Mouse (Mus musculus) frontal cortex, postnatal 25 days (tissue): ENCODE measurements around the gene Sirpa.

ENCODE experiments used
- DNase-seq, 2 experiments: peaks; one replicate each; pipeline ENCODE4 v3.0.0; 2022; ENCODE audit warnings: low spot score in 2 of 2

Sirpa gene

GRCm38 (mm10) chr2:129605816-129606215 is 13.2 kb downstream of the Sirpa start:
- no peak for DNase-seq

DNA sequence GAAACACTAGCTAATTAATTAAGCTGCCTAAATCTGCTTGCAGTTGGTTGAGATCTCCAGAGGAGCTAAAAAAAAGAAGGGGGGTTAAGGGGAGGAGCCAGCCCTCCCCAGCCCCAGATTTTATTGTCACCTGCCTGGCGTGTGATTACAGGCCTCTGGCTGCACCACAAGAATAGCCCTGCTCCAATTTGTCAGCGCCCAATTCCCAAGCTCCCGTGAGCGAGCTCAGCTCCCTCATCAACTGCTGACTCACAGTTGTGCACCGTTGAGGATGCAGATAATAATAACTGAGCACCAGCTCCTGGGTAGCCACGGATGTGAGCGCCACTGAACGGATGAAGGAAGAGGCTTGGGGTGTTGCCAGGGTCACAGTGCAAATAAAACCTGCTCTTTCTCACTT is 13.6 kb downstream of the Sirpa start:
- DNase-seq = no peak

- DNase-seq = no peak
These were observed 14.3 kb downstream of the Sirpa start for GRCm38 (mm10) chr2:129606899-129607298.

GRCm38 (mm10) chr2:129613971-129614370 is 21.3 kb downstream of the Sirpa start:
- DNase-seq = no peak

GRCm38 (mm10) chr2:129614482-129615185 is 22.0 kb downstream of the Sirpa start:
- no peak for DNase-seq

- DNase-seq = peak in 1 of 2 experiments; percentile 1
These were observed 27.5 kb downstream of the Sirpa start for GRCm38 (mm10) chr2:129620148-129620547.

DNA sequence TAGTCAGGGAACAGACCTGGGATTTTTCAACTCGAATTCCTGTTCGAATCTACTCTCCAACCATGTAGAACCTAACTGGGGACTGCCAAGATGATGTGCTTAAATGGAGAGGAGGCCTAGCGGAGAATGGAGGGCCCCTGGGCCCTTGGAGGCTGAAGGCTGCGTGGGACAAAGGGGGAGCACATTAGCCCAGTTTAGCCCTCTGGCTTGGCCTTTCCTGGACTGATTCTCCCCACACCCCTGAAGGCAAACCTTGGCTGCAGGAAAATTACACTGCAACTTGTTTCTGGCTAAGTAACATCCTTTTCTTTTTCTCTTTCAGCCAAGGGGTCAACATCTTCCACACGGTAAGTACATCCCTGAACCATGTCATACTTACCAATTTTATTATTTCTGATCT is 28.2 kb downstream of the Sirpa start:
- no peak for DNase-seq

DNA sequence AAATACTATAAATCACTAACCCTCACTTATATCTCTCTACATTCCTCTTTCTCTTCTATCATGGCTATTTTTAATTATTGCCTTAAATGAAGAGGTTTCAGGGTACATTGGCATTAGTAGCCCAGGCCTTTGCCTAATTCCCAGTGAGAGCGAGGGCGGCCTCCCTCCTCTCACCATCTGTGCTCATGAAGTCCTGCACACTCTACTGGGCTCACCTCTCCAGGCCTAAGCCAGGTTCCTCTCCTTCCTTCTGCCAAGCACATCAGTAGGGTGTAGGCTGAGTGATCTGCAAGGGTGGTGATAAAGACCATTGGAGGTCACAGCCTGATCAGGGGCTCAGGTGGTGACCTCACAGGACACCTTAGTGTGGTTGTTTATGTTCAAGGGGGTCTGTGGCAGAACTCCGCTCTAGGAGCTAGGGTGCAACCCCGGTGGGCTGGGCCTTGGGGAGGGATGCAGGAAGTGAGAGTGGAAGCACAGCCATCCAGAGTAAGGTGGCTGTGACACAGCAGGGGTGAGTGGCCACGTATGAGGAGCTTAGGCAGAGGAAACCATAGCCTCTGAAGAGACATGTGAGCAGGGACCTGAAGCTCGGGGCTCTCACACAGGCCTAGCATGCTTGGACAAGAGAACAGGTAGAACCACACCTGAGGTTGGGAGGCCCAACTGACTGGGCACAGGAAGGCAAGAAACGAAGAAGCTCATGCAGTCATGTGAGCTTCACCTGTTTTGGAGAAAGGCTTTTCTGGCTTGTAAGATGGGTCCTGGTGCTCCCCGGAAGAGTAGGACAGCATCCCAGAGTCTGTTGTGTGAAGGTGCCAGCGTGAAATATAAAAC is 29.2 kb downstream of the Sirpa start:
- peak in 1 of 2 experiments; percentile 2 for DNase-seq

- peak in 1 of 2 experiments; percentile 2 for DNase-seq
These were observed 30.3 kb downstream of the Sirpa start for GRCm38 (mm10) chr2:129622918-129623317.

GRCm38 (mm10) chr2:129623771-129624170 is 31.1 kb downstream of the Sirpa start:
- DNase-seq = no peak

DNA sequence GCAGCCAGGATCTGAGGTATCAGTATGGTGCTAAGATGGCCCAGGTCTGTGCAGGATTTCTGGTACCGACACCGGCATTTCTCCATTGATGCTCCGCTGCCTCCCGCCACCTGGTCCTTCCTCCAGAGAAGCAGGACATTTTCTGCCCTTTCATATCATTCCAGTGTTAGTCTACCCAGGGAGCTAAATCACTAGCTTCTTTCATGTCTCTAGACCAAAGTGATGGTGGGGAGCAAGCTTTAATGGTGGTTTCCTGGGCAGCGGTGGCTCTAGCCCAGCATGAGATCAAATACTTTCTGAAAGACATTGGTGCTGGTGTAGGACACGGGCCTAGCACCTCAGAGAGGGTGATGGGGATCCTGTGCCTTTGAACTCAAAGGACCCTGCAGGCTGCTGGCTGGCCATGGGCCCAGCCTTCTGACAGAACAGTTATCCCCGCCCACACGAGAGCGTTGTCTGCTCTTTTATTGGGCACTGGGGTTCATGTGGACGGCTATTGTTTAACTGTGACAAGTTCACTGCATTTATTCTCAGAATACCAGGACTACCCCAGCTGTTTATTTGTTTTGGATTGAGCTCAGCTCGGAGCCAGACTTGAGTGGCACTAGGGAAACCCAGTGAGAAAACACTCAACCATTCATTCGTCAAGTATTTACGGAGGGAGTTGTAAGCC is 31.7 kb downstream of the Sirpa start:
- peak in 1 of 2 experiments; percentile 17 for DNase-seq

DNA sequence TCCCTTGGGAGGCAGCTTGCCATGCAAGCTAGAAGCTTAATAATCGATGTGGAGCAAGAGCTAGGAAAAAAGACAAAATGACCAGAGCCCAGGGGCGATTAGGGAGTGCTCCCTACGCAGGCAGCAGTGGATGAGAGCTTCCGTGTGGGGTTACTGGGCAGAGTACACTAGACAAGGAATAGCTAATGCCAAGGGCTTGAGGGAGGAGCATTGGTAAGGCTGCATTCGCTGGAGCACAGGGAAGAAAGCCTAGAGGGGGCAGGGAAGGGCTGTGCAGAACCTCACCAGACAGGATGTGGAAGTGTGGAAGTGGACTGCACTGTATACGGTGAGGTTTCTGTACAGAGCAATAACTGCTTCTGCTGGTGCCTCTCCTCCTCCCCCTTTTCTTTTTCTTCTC is 32.3 kb downstream of the Sirpa start:
- DNase-seq = no peak

DNA sequence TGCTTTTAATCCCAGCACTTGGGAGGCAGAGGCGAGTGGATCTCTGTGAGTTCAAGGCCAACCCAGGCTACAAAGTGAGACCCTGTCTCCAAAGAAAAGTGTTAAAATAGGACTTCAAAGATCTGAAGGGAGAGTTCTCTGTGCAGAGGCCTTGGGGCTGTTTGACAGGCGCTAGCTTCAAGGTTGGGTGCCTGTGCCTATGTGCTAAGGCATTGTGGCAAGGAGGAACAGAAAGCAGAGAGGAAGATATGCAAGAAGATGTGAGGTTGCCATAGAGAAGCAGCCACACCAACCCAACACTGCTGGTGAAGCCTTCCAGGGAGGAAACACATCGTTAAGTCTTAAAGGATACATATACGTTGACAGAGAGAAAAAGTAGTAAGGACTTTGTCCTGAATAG is 33.2 kb downstream of the Sirpa start:
- DNase-seq = no peak

DNA sequence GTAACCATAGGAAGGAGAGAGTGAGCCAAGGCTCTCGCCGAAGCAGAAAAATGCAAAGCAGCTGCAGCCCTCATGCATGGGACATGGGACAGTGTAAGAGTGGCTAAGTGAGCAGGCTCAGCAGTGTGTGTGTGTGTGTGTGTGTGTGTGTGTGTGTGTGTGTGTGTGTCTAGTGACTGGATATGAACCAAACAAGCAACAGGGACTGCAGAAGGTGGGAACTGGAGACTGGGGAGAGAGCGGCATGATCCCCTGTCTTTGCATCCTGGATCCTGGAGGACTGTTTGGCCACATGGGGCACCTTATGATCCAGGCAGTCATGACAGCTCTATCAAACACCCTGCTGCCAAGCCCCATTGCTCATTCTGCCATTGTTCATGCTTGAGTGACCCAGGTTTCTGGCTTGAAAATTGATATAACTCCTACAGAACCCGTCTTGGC is 34.0 kb downstream of the Sirpa start:
- no peak for DNase-seq

DNA sequence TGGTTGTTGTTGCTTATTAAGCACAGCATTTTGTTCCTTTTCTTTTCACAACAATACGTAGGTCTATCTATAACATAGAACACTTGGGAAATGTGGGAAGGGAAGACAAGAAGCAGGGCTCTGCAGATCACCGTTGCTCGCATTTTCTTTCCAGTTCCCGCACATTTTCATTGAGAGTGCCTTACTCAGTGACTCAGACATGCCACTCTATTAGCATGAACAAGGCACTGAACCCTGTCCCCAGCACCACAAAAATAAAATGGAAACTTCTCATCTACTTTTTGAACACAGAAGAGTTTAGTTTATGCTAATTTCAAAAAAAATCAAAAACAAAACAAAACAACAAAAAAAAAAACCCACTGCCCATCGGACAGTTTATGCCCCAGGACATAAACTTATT is 34.5 kb downstream of the Sirpa start:
- DNase-seq = no peak

GRCm38 (mm10) chr2:129627811-129628210 is 35.2 kb downstream of the Sirpa start:
- DNase-seq = no peak

GRCm38 (mm10) chr2:129628456-129629185 is 36.0 kb downstream of the Sirpa start:
- no peak for DNase-seq

- DNase-seq = no peak
These were observed 37.3 kb downstream of the Sirpa start for GRCm38 (mm10) chr2:129629786-129630531.

DNA sequence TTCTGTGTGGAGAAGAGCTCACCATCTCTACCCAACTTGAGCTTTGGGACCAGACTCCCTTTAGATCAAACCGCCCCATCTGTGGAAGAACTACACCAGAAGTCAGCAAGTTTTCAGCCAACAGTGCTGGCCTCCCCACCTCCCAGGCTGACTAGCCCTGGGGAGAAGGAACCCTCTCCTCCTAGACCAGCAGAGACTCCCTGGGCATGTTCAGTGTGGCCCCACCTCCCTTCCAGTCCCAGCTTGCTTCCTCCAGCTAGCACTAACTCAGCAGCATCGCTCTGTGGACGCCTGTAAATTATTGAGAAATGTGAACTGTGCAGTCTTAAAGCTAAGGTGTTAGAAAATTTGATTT is 37.9 kb downstream of the Sirpa start:
- DNase-seq = no peak

DNA sequence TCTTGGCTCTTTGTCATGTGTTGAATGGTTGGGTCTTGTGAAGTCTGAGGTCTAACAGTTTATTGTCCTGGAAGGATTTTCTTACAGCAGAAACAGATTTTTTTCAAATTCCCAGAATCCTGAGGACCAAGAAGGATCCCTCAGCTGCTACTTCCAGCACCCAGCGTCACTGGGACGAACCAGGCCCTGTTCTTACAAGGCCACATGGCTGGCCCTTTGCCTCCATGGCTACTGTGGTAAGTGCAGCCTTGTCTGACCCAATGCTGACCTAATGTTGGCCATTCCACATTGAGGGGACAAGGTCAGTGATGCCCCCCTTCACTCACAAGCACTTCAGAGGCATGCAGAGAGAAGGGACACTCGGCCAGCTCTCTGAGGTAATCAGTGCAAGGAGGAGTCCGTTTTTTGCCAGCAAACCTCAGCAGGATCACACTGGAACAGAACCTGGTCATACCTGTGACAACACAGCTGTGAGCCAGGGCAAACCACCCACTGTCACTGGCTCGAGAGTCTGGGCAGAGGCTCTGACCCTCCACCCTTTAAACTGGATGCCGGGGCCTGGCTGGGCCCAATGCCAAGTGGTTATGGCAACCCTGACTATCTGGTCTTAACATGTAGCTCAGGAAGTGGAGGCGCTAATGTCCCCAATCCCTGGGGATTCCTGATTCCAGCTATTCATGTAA is 38.5 kb downstream of the Sirpa start:
- DNase-seq = no peak

DNA sequence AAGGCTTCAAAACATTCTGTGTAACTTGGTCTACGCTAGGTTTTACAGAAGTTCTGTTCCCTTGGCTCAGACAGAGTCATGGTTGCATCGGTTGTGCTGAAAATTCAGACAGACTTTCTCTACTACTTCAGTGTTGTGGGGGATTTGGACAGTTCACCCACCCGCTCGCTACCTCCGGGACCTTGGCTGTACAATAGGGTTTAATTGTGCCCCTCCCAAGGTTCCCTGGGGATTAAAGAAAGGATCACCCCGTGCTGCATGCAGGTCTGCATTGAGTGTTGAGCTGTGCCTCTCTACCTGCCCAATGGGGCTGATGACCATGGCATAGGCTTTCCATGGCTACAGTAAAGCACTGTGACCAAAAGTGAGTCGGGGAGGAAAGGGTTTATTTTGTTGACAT is 39.7 kb downstream of the Sirpa start:
- DNase-seq = no peak
